Mouse (Mus musculus): ENCODE results near the gene Postn.

Postn gene

GRCm38 (mm10) chr3:54360897-54361296, at the start of gene Postn:
TSS of gene Postn (plus strand) at chr3:54361109.
- DNase-seq (ENCODE audit: low spot score): no peak

DNA sequence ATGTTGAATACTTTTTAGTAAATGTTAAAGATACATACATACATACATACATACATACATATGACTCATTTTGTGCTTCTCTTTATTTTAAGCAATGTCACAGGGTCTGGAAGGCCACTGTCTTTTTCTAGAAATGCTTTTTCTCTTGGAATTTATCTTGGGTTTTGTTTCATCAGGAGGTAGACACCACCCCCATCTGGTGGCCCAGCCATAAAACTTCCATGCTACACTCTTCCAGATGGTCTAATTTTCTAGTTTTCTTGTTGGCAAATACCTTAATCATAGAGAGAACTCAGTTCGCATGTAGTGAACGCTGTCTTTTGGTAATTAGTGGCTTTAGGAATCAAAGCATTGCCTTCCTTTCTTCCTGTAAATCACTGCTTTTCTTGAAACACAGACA, 46.9 kb upstream of the Postn start:
- peak; percentile 10 for DNase-seq (ENCODE audit: low spot score)

DNA sequence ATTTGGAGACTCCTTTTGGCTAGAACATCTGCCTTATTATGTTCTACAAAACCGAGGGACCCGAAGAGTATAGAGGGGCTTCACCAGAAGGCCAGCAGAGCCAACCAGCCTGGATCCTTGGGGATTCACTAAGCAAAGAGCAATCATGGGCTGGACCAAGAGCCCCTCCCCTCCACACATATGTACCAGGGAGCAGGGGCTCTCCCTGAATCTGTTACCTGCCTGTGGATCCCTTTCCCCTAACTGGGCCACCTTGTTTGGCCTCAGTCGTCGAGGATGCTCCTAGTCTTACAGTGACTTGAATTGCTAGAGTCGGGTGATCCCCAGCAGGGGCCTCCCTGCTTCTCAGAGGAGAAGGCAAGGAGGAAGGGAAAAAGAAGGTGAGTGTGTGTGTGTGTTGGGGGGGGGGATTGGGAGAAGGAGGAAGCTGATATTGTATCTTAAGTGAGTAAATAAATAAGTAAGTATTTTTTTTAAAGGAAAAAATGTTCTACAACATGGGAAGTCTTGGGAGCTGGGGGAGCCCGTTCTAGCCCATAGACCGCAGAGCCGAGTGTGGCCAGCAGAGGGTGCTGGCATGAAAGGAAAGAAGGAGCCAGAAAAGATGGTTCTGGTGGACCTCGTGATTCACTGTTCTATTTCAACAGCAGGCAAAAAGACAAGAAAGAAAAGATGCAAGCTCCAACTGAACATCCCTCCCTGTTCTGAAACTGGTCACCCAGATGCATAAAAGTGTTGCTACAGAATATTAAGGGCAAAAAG, 7.8 kb upstream of the Postn start:
- DNase-seq (ENCODE audit: low spot score): peak; percentile 82

- DNase-seq (ENCODE audit: low spot score): peak; percentile 44
Observed at GRCm38 (mm10) chr3:54357561-54357960, 3.3 kb upstream of the Postn start.

- peak; percentile 77 for DNase-seq (ENCODE audit: low spot score)
Observed at GRCm38 (mm10) chr3:54358463-54359189, 2.3 kb upstream of the Postn start.

DNA sequence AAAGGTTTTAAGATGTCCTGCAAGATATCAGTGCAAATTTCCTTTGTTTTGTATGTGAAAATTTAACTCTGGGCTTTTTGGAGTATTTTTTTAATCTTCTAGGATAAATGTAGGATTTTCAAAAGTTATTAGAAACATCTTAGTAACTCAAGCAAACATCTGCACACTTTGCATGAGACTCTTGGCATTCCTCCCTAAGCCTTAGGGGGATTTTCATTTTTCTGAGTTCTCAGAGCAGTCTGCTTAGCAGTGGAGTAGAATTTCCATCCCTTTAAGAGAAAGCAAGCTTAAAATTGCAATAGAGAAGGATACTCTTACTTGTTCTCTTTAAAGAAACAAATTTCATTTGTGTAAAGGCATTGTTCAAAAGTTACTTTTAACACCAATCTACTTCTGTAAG, 747 bp downstream of the Postn start:
- no peak for DNase-seq (ENCODE audit: low spot score)

DNA sequence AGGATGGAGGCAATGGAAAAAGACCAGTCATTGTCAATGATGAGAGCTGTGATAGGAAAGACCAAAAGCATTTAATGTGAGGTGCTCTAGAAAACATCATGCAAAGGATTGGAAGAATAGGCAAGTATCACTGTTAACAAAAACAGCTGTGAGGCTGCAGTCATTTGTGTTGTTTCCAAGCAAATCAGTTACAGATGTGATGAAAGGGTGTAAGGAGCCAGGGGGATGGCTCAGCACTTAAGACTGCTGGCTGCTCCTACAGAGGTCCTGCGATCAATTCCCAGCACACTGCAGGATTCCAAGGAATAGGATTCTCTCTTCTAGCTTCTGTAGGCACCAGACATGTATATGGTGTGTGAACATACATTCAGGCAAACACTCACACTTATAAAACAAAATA, 10.1 kb downstream of the Postn start:
- no peak for DNase-seq (ENCODE audit: low spot score)

GRCm38 (mm10) chr3:54372625-54373024, 11.7 kb downstream of the Postn start:
- no peak for DNase-seq (ENCODE audit: low spot score)

DNA sequence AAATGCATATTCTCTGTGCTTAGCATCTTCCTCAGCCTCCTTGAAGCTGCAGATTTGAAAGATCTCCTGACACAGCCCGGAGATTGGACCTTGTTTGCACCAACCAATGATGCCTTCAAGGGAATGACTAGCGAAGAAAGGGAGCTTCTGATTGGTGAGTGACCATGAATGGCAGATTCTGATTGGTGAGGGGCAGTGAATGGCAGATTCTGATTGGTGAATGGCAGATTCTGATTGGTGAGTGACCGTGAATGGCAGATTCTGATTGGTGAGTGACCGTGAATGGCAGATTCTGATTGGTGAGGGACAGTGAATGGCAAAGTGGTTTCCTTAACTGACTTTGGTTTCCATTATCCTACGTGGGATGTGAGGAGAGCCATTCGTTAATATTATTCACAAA, 15.1 kb downstream of the Postn start:
- DNase-seq (ENCODE audit: low spot score): no peak

DNA sequence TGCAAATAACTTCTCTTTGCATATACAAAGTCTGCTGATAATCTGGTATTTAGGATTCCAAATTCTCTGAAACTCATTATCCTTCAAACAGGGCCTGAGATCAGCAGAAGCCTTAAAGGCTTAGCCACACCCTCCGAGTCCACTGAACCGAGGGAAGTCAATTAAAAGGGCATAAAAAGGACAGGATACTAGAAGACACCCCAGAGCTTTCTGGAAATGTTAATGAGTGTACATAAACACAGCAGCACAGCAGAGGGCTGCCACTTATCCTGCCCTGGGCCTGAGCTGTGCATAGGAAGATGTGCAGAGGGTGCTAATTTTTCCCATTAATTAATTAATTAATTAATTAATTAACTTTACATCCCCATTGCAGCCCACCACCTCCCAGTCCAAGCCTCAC, 16.7 kb downstream of the Postn start:
- no peak for DNase-seq (ENCODE audit: low spot score)

DNA sequence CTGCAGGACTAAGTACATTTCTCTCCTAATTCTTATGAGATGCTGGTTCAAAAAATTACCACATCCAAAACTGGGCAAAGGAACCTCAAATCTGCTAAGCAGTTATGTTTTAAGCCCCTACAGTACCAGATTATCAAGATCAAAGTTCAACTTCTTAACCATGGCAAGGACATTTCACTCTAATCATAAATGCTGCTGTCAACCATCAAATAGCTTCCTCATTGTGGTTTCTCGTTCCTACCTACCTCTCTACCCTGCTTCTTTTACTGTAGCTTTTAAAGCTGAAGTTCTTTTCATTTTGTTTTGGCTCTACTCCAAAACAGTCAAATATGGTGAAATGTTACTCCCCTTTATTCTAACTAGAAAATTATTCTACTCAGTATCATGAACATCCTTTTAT, 17.2 kb downstream of the Postn start:
- no peak for DNase-seq (ENCODE audit: low spot score)

- no peak for DNase-seq (ENCODE audit: low spot score)
Observed at GRCm38 (mm10) chr3:54379981-54380380, 19.1 kb downstream of the Postn start.

DNA sequence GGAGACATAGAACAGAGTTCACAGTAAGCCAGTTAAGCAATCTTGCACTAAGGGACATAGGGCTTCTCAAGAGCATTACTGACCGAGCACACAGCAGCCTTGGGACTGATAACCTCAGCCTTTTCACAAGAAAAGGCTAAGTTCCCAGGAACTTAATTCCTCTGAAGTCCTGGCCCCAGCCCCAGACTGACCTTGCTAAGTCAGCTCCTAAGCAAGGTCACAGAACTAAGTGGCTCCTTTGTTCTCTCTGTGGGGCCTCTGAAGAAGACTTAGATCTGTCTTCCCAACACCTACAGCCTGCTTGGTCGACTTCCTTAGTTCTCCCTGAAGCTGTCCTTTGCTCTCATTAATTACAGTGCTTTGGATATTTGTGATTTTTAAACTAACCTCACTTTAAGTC, 38.4 kb downstream of the Postn start:
- peak; percentile 43 for DNase-seq (ENCODE audit: low spot score)

- no peak for DNase-seq (ENCODE audit: low spot score)
Observed at GRCm38 (mm10) chr3:54399911-54400310, 39.0 kb downstream of the Postn start.

GRCm38 (mm10) chr3:54400617-54401016, 39.7 kb downstream of the Postn start:
- no peak for DNase-seq (ENCODE audit: low spot score)

DNA sequence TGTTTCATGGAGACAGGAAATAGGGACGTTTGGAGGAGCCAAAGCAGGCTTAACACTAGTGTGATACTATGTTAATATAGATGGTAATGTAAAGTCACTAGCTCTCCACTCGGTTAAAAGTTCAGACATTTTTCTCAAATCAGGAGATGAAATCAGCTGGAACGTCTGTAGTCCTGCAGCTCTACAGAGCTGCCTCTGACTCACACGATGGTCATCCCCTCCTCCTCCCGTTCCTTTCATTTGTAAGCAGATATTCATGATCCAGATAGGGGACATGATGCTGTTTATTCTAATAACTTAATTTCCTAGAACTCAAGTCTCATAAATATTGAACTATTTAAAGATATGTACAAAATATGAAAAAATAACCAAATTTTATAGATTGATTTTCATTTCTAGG, 40.8 kb downstream of the Postn start:
- no peak for DNase-seq (ENCODE audit: low spot score)

- DNase-seq (ENCODE audit: low spot score): no peak
Observed at GRCm38 (mm10) chr3:54403791-54404190, 42.9 kb downstream of the Postn start.

GRCm38 (mm10) chr3:54406567-54406966, 45.7 kb downstream of the Postn start:
- DNase-seq (ENCODE audit: low spot score): no peak

DNA sequence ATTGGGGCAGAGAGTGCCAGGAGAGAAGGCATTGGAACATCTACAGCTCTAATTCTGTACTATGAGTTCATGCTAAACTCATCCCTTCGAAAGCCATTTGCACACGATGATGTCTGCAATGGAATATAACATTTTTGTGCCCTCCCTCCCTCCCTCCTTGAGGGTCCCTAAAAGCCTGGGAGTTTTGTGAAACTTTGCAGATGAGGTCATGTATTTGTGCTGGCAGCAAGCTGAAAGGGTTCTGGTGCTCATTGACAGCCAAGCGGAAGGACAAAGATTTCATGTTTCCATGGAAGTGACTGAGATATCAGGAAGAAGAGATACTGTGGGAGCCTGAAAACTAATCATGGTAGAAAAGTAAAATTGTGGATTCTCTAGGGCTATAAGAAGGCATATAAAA, 50.1 kb downstream of the Postn start:
- no peak for DNase-seq (ENCODE audit: low spot score)

GRCm38 (mm10) chr3:54412885-54413583, 52.1 kb downstream of the Postn start:
- peak; percentile 76 for DNase-seq (ENCODE audit: low spot score)

GRCm38 (mm10) chr3:54413584-54413897, 52.6 kb downstream of the Postn start:
- no peak for DNase-seq (ENCODE audit: low spot score)

GRCm38 (mm10) chr3:54414386-54414785, 53.5 kb downstream of the Postn start:
- DNase-seq (ENCODE audit: low spot score): no peak

- DNase-seq (ENCODE audit: low spot score): peak; percentile 57
Observed at GRCm38 (mm10) chr3:54417833-54418386, 57.0 kb downstream of the Postn start.
